Mouse (Mus musculus): ENCODE measurements around the gene Set. TPM values are rescaled to one million over a fixed set of nuclear protein-coding genes. Genes with fewer than 3 reads are reported as not detected.

The Set gene
- polyA plus RNA-seq, 1 experiment from 2014 or later = 400 TPM

GRCm38 (mm10) chr2:30078349-30078712 lies 21.2 kb downstream of the Set start:
- Histone ChIP-seq H3K36me3 (peaks cover 6% of the 10 kb centered on the region; the same call in 1 of the 2 replicates), H3K9ac (no peak overlapping the region), H3K27ac (no peak overlapping the region), H3K9me3 (no peaks in the 10 kb centered on the region), H3K27me3 (no peaks in the 10 kb centered on the region), H3K4me1 (replicated peaks) (peaks cover 13% of the 10 kb centered on the region), H3K4me2 (peak overlapping the region; percentile 82), H3K4me3 (peak overlapping the region; percentile 45; the same call in 1 of the 2 replicates)
- 32% methylated on average over 10 of the region's 10 CpGs for whole genome bisulfite sequencing
- ATAC-seq (ENCODE audit: low FRiP score) = no peak

- no peak overlapping the region for H3K27ac ChIP-seq
Observed at GRCm38 (mm10) chr2:30078760-30079159, 21.6 kb downstream of the Set start.

GRCm38 (mm10) chr2:30080181-30080800 lies 23.1 kb downstream of the Set start:
- no peak for ATAC-seq (ENCODE audit: low FRiP score)
- Histone ChIP-seq H3K9ac (0 out of 2 replicates have a peak overlapping the region, but pooled peaks have one; percentile 3), H3K27me3 (no peaks in the 10 kb centered on the region), H3K36me3 (no peaks in the 10 kb centered on the region), H3K4me3 (no peak overlapping the region), H3K27ac (no peak overlapping the region), H3K4me2 (no peak overlapping the region), H3K9me3 (no peaks in the 10 kb centered on the region), H3K4me1 (replicated peaks) (peaks cover 20% of the 10 kb centered on the region)
- WGBS = 89% methylated on average over 15 of the region's 15 CpGs

More at GRCm38 (mm10) chr2:30078760-30079159, 21.6 kb downstream of the Set start:
- no peak for ATAC-seq (ENCODE audit: low FRiP score)
- Histone ChIP-seq H3K4me1 (replicated peaks) (peaks cover 13% of the 10 kb centered on the region), H3K27me3 (no peaks in the 10 kb centered on the region), H3K4me3 (no peak overlapping the region), H3K9ac (no peak overlapping the region), H3K36me3 (peaks cover 2% of the 10 kb centered on the region; the same call in 1 of the 2 replicates), H3K4me2 (no peak overlapping the region), H3K9me3 (no peaks in the 10 kb centered on the region)
- WGBS = 79% methylated on average over 4 of the region's 4 CpGs

GRCm38 (mm10) chr2:30084113-30084512 lies 26.9 kb downstream of the Set start:
- H3K27ac ChIP-seq = no peak overlapping the region
- peak overlapping the region; percentile 44 for H3K4me2 ChIP-seq
- no peaks in the 10 kb centered on the region for H3K27me3 ChIP-seq
- H3K9me3 ChIP-seq = no peaks in the 10 kb centered on the region
- H3K4me3 ChIP-seq = no peak overlapping the region
- no peak for ATAC-seq (ENCODE audit: low FRiP score)
- H3K9ac ChIP-seq = no peak overlapping the region
- no peaks in the 10 kb centered on the region for H3K36me3 ChIP-seq
- WGBS = 62% methylated on average over 5 of the region's 5 CpGs
- H3K4me1 ChIP-seq (replicated peaks) = peaks cover 7% of the 10 kb centered on the region

- Histone ChIP-seq H3K4me1 (replicated peaks) (peaks cover 7% of the 10 kb centered on the region), H3K27ac (no peak overlapping the region), H3K4me3 (peak overlapping the region; percentile 20), H3K36me3 (no peaks in the 10 kb centered on the region), H3K9me3 (no peaks in the 10 kb centered on the region), H3K4me2 (peak overlapping the region; percentile 44), H3K9ac (no peak overlapping the region), H3K27me3 (no peaks in the 10 kb centered on the region)
- 11% methylated on average over 12 of the region's 12 CpGs for WGBS
- ATAC-seq (ENCODE audit: low FRiP score) = peak; percentile 71; the same call in 1 of the 2 replicates
Observed at GRCm38 (mm10) chr2:30084632-30085031, 27.5 kb downstream of the Set start.

- ATAC-seq (ENCODE audit: low FRiP score) = no peak
- peaks cover 7% of the 10 kb centered on the region for H3K4me1 ChIP-seq (replicated peaks)
- no peak overlapping the region for H3K4me3 ChIP-seq
- 92% methylated on average over 4 of the region's 4 CpGs for WGBS
- no peak overlapping the region for H3K4me2 ChIP-seq
- no peaks in the 10 kb centered on the region for H3K9me3 ChIP-seq
- peaks cover 19% of the 10 kb centered on the region for H3K36me3 ChIP-seq
- no peak overlapping the region for H3K27ac ChIP-seq
- no peak overlapping the region for H3K9ac ChIP-seq
- no peaks in the 10 kb centered on the region for H3K27me3 ChIP-seq
Observed at GRCm38 (mm10) chr2:30087310-30087709, 30.1 kb downstream of the Set start.

GRCm38 (mm10) chr2:30091521-30091920 lies 34.3 kb downstream of the Set start:
- H3K4me2 ChIP-seq = no peak overlapping the region
- no peak overlapping the region for H3K27ac ChIP-seq
- no peak overlapping the region for H3K9ac ChIP-seq
- H3K4me1 ChIP-seq (replicated peaks) = peaks cover 22% of the 10 kb centered on the region
- peaks cover 28% of the 10 kb centered on the region for H3K36me3 ChIP-seq
- ATAC-seq (ENCODE audit: low FRiP score) = no peak
- H3K4me3 ChIP-seq = no peak overlapping the region
- no peaks in the 10 kb centered on the region for H3K27me3 ChIP-seq
- no peaks in the 10 kb centered on the region for H3K9me3 ChIP-seq
- WGBS = 94% methylated on average over 12 of the region's 12 CpGs

- Histone ChIP-seq H3K4me2 (peak overlapping the region; percentile 82), H3K9me3 (no peaks in the 10 kb centered on the region), H3K4me3 (peak overlapping the region; percentile 60), H3K27ac (no peak overlapping the region; the same call in 1 of the 2 replicates), H3K27me3 (no peaks in the 10 kb centered on the region), H3K4me1 (replicated peaks) (peaks cover 22% of the 10 kb centered on the region), H3K9ac (peak overlapping the region; percentile 71; the same call in 1 of the 2 replicates), H3K36me3 (peaks cover 37% of the 10 kb centered on the region)
- 60% methylated on average over 6 of the region's 6 CpGs for WGBS
- no peak for ATAC-seq (ENCODE audit: low FRiP score)
Observed at GRCm38 (mm10) chr2:30092280-30092918, 35.2 kb downstream of the Set start.

GRCm38 (mm10) chr2:30093471-30094207 lies 36.5 kb downstream of the Set start, which contains the start of gene Zdhhc12:
Gene Zdhhc12, minus strand, starts transcription at chr2:30093648.
- Histone ChIP-seq H3K9ac (peak within 1 kb of the TSS; percentile 71), H3K4me3 (peak within 1 kb of the TSS; percentile 60), H3K36me3 (peaks cover 48% of the 10 kb centered on the region), H3K27me3 (no peaks in the 10 kb centered on the region), H3K27ac (peak within 1 kb of the TSS; percentile 12; the same call in 1 of the 2 replicates), H3K4me1 (replicated peaks) (peaks cover 22% of the 10 kb centered on the region), H3K4me2 (peak within 1 kb of the TSS; percentile 82), H3K9me3 (no peaks in the 10 kb centered on the region)
- under 1% methylated on average over 51 of the region's 51 CpGs for WGBS
- peak; percentile 94 for ATAC-seq (ENCODE audit: low FRiP score)

- Histone ChIP-seq H3K4me3 (peak overlapping the region; percentile 60), H3K27me3 (no peaks in the 10 kb centered on the region), H3K9me3 (no peaks in the 10 kb centered on the region), H3K4me2 (peak overlapping the region; percentile 82), H3K27ac (no peak overlapping the region), H3K9ac (peak overlapping the region; percentile 71), H3K4me1 (replicated peaks) (peaks cover 22% of the 10 kb centered on the region), H3K36me3 (peaks cover 53% of the 10 kb centered on the region)
- no peak for ATAC-seq (ENCODE audit: low FRiP score)
- 5% methylated on average over 13 of the region's 13 CpGs for WGBS
Observed at GRCm38 (mm10) chr2:30094208-30094588, 37.0 kb downstream of the Set start.

- 92% methylated on average over 2 of the region's 2 CpGs for WGBS
- peaks cover 22% of the 10 kb centered on the region for H3K4me1 ChIP-seq (replicated peaks)
- H3K4me2 ChIP-seq = no peak overlapping the region
- H3K36me3 ChIP-seq = peaks cover 59% of the 10 kb centered on the region
- no peak overlapping the region for H3K4me3 ChIP-seq
- no peak overlapping the region for H3K27ac ChIP-seq
- H3K9me3 ChIP-seq = no peaks in the 10 kb centered on the region
- H3K9ac ChIP-seq = no peak overlapping the region
- H3K27me3 ChIP-seq = no peaks in the 10 kb centered on the region
- ATAC-seq (ENCODE audit: low FRiP score) = no peak
Observed at GRCm38 (mm10) chr2:30095882-30096527, 38.8 kb downstream of the Set start.

- WGBS = 82% methylated on average over 4 of the region's 4 CpGs
- H3K9ac ChIP-seq = no peak overlapping the region
Observed at GRCm38 (mm10) chr2:30100214-30100613, 43.0 kb downstream of the Set start.

More at GRCm38 (mm10) chr2:30100214-30100613, 43.0 kb downstream of the Set start:
- no peaks in the 10 kb centered on the region for H3K9me3 ChIP-seq
- H3K4me1 ChIP-seq (replicated peaks) = no peaks in the 10 kb centered on the region
- no peak overlapping the region for H3K4me3 ChIP-seq
- no peak overlapping the region for H3K27ac ChIP-seq
- H3K36me3 ChIP-seq = peaks cover 94% of the 10 kb centered on the region
- no peaks in the 10 kb centered on the region for H3K27me3 ChIP-seq
- no peak overlapping the region for H3K4me2 ChIP-seq
- ATAC-seq (ENCODE audit: low FRiP score) = no peak
